Mouse (Mus musculus) stomach, postnatal 0 days (tissue): ENCODE measurements around the gene Tnnt2.

Experiments
- CTCF ChIP-seq: IDR thresholded peaks from 2 replicates; pipeline ENCODE4 v1.5.1; 2016; ENCODE audit warnings: antibody characterized with exemption, low read depth, mild to moderate bottlenecking, moderate library complexity
- EP300 ChIP-seq: optimal IDR thresholded peaks from 2 replicates; pipeline ENCODE3; 2016; ENCODE audit warnings: antibody characterized with exemption

- TF ChIP-seq CTCF (no peak), EP300 (no peak)
These were observed 26.0 kb upstream of the Tnnt2 start for GRCm38 (mm10) chr1:135810180-135810579.
